Mouse (Mus musculus) cortical plate, adult 2 months (tissue): Measurements from ENCODE around the gene Gramd1b.

ENCODE experiments used
- CTCF ChIP-seq: fragments of 200-500 bp; IDR thresholded peaks from 2 replicates; pipeline ENCODE4 v1.5.1; 2011; ENCODE audit warnings: mild to moderate bottlenecking, control low read depth, low read length; ENCODE audit not compliant: insufficient read depth; ENCODE audit errors: extremely low read depth
- POLR2A ChIP-seq: fragments of 200-500 bp; IDR thresholded peaks from 2 replicates; pipeline ENCODE4 v1.6.1; 2011; ENCODE audit warnings: mild to moderate bottlenecking, low read length, control low read depth; ENCODE audit not compliant: insufficient read depth; ENCODE audit errors: extremely low read depth

- TF ChIP-seq POLR2A, result no peak
- no peak for TF ChIP-seq CTCF
These were observed 61.6 kb downstream of the Gramd1b start for GRCm38 (mm10) chr9:40469403-40470137.
